Mouse (Mus musculus): ENCODE measurements around the gene Phf2. TPM values are rescaled to one million over a fixed set of nuclear protein-coding genes. Genes with fewer than 3 reads are reported as not detected.

Phf2 gene
- polyA plus RNA-seq (2017; shearing (Covaris generic)) = 4.8 TPM

DNA sequence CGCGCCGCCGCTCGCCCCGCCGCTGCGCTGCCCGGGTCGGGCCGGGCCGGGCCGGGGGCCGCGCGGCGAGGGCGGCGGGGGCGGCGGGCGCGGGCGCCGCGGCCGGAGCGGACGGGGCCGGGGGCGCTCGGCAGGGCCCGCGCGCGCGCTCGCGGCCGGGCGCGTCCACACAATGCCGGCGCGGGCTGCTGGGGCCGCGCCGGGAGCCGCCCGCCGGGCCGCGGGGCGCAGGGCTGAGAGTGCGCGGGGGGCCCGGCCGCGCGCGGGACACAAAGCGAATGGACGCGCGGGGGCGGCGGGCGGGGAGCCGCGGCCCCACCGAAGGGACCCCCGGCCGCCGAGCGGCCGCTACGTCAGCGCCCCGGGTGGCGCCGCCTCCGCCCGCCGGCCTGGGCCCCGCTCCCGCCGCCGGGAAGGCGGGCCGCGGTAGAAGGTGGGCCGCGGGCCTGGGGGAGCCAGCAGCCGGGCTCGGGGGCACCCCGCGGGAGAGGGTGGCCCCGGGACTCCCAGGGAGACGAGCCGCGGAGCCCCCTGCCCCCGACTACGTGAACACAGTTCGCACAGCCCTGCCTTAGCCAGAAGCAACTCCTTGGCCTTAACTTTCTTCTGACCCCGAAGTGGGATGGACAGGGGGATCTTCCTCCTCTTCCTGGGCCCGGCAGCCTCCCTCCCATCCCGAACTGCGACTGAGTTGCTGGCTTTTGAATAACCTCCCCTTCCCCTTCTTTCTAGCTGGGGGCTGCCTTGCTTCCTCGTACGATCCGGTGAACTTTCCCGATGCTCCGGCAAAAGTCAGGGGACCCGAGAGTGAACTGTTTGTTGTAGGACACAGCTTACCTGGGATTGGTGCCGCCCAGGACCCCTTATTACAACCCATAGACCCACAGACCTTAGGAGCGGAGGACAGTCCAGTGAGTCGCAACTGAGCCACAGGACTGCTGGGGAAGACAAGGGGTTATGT lies at the start of gene Phf2:
Gene Phf2, minus strand, starts transcription at position 349 of the 961 bp plus-strand sequence.

Other genes starting within 250 kb of the Phf2 start
- 0.45 TPM for gene Ptpdc1, start 245.5 kb downstream of the Phf2 start, polyA plus RNA-seq (2017; shearing (Covaris generic))
- not detected for gene Barx1, start 208.1 kb downstream of the Phf2 start, polyA plus RNA-seq (2017; shearing (Covaris generic))
- 15.1 TPM for gene Fam120a, start 96.9 kb upstream of the Phf2 start, polyA plus RNA-seq (2017; shearing (Covaris generic))